Comparison of ENCODE assay signal across 8 mouse cellular contexts in genomic region chr5:90689426-90690128, GRCm38 (mm10). TPM values are rescaled to one million over a fixed set of nuclear protein-coding genes. Genes with fewer than 3 reads are reported as not detected.
A peak's percentile ranks its signal among the peaks of the same experiment; 100 is the strongest.
DNase-seq lines count a peak whose midpoint lies in the region; ATAC-seq and TF ChIP-seq lines count a peak whose summit lies in the region.
"Had no signal": no experiment of that assay in that cellular context is flagged by ENCODE, and none has a peak within 500 bp of the region (broad histone marks: within the 10 kb centered on the region; RNA-seq: fewer than 3 reads in every experiment).

No protein-coding gene starts in this region.

- no peaks in the 10 kb centered on the region for H3K79me2 ChIP-seq in liver, adult 2 months (ENCODE audit: control insufficient read depth, insufficient read depth, low read length)

- no peak for TF ChIP-seq CTCF in liver, adult 2 months (IDR thresholded peaks at IDR 0.05; ENCODE audit: low read depth, low read length)
- no peak for TF ChIP-seq CTCF in intestine, postnatal 0 days (IDR thresholded peaks at IDR 0.05; ENCODE audit: low read depth)

- peak overlapping the region; percentile 28; the same call in 1 of the 2 replicates for H3K27ac ChIP-seq in liver, adult 2 months (replicated peaks; ENCODE audit: insufficient read depth, low read depth, low read length)
- H3K27ac ChIP-seq in intestine, postnatal 0 days (ENCODE audit: low read depth, low read length), result no peak overlapping the region
- no peak overlapping the region for H3K27ac ChIP-seq in forebrain, embryonic 16.5 days (ENCODE audit: low read length)

- DNase-seq in 416B (ENCODE audit: low read depth), result peak; percentile 94
- peak; percentile 13 for DNase-seq in adrenal gland, postnatal 10 days
- DNase-seq in liver, adult 2 months (ENCODE audit: extremely low read depth, low read depth, low spot score), result peak; percentile 99
- DNase-seq in lung, postnatal 4 days, result peak; percentile 46 to 66
- DNase-seq: kidney, postnatal 4 days had no signal

- no peaks in the 10 kb centered on the region for H3K9me3 ChIP-seq in intestine, postnatal 0 days (ENCODE audit: control insufficient read depth)
- no peaks in the 10 kb centered on the region for H3K9me3 ChIP-seq in forebrain, embryonic 16.5 days (ENCODE audit: control insufficient read depth, low read length)

- H3K9ac ChIP-seq in liver, adult 2 months (ENCODE audit: low read depth, low read length), result no peak overlapping the region
- H3K9ac ChIP-seq in intestine, postnatal 0 days (ENCODE audit: low read depth, low read length), result no peak overlapping the region
- no peak overlapping the region for H3K9ac ChIP-seq in forebrain, embryonic 16.5 days (replicated peaks; ENCODE audit: low read depth, low read length)

- H3K4me2 ChIP-seq in intestine, postnatal 0 days (replicated peaks; ENCODE audit: low read depth), result no peak overlapping the region
- H3K4me2 ChIP-seq in forebrain, embryonic 16.5 days (ENCODE audit: low read length), result no peak overlapping the region

- WGBS in liver, adult 2 months, result 25% methylated on average over 8 of the region's 8 CpGs
- WGBS in intestine, postnatal 0 days, result 83% methylated on average over 8 of the region's 8 CpGs
- 88% methylated on average over 8 of the region's 8 CpGs for WGBS in forebrain, embryonic 16.5 days

- H3K4me3 ChIP-seq in liver, adult 2 months (ENCODE audit: insufficient read depth, low read depth, low read length), result no peak overlapping the region
- no peak overlapping the region for H3K4me3 ChIP-seq in intestine, postnatal 0 days (ENCODE audit: low read depth, low read length)
- H3K4me3 ChIP-seq in forebrain, embryonic 16.5 days (replicated peaks; ENCODE audit: low read length), result no peak overlapping the region

- H3K4me1 ChIP-seq in liver, adult 2 months (ENCODE audit: control insufficient read depth, insufficient read depth, low read length), result peaks cover 6% of the 10 kb centered on the region; the same call in 1 of the 2 replicates
- H3K4me1 ChIP-seq in intestine, postnatal 0 days (replicated peaks; ENCODE audit: control insufficient read depth, insufficient read depth, low read length), result no peaks in the 10 kb centered on the region
- H3K4me1 ChIP-seq in forebrain, embryonic 16.5 days (replicated peaks; ENCODE audit: control insufficient read depth, insufficient read depth, low read length), result no peaks in the 10 kb centered on the region

- ATAC-seq in inflammation-experienced regulatory T-cells, adult 6 months, result no peak
- ATAC-seq in intestine, postnatal 0 days, result no peak
- ATAC-seq in forebrain, embryonic 16.5 days, result no peak

- no peaks in the 10 kb centered on the region for H3K36me3 ChIP-seq in liver, adult 2 months (ENCODE audit: control insufficient read depth, insufficient read depth, low read length)
- H3K36me3 ChIP-seq in intestine, postnatal 0 days (ENCODE audit: control insufficient read depth, insufficient read depth), result no peaks in the 10 kb centered on the region
- no peaks in the 10 kb centered on the region for H3K36me3 ChIP-seq in forebrain, embryonic 16.5 days (ENCODE audit: control insufficient read depth, insufficient read depth)

- TF ChIP-seq POLR2A in liver, adult 2 months (IDR thresholded peaks at IDR 0.05; ENCODE audit: extremely low read depth, insufficient read depth, low read length), result no peak

- no peaks in the 10 kb centered on the region for H3K27me3 ChIP-seq in liver, adult 2 months (ENCODE audit: control insufficient read depth, insufficient read depth, low read length)
- H3K27me3 ChIP-seq in intestine, postnatal 0 days (replicated peaks; ENCODE audit: control insufficient read depth, insufficient read depth, low read length), result no peaks in the 10 kb centered on the region
- H3K27me3 ChIP-seq in forebrain, embryonic 16.5 days (replicated peaks; ENCODE audit: control insufficient read depth, insufficient read depth, low read length), result no peaks in the 10 kb centered on the region

RNA-seq across cellular contexts. Expression of gene Rassf6, which starts 49.1 kb away (rescaled TPM):
- total RNA-seq in adrenal gland, postnatal 10 days (2021), result 1 to 10 TPM; 4.8 to 7.0 TPM
- 24.6 and 30.1 TPM in 2 replicates for total RNA-seq in liver, adult 2 months (2014; rRNA removed)
- polyA plus RNA-seq in liver, adult 2 months (2012; rRNA removed), result 3.2 and 3.9 TPM in 2 replicates
- polyA plus RNA-seq in inflammation-experienced regulatory T-cells, adult 6 months (2017; shearing (Covaris generic)), result 1 to 10 TPM; 1.7 to 3.9 (median 2.1) TPM
- polyA plus RNA-seq in intestine, postnatal 0 days (2015; fragmentation: Nextera tagmentation; extraction: Ambion mirVana), result 28.7 and 30.7 TPM in 2 replicates
- 0.86 and 0.92 TPM in 2 replicates for polyA plus RNA-seq in forebrain, embryonic 16.5 days (2015; fragmentation: Nextera tagmentation; extraction: Ambion mirVana)

Comparison
In these comparisons a context has a peak if more than half of its experiments do, and no peak if none do; other contexts are left out.
1. DNase-seq: peak in every context shown above with its lines; median percentile 99 in liver, adult 2 months; 94 in 416B; 56 in lung, postnatal 4 days; 13 in adrenal gland, postnatal 10 days.